Mouse (Mus musculus) adrenal gland, adult (tissue): Measurements from ENCODE around the gene Tjp1.

Experiments
- DNase-seq, 2 experiments: peaks; one replicate each; pipeline ENCODE4 v3.0.0; 2022 to 2023; ENCODE audit warnings: low spot score in 1 of 2; ENCODE audit not compliant: inconsistent age in 2 of 2

The Tjp1 gene

GRCm38 (mm10) chr7:65436921-65437320 lies 90.7 kb downstream of the Tjp1 start:
- no peak for DNase-seq

GRCm38 (mm10) chr7:65431018-65431695 lies 96.4 kb downstream of the Tjp1 start:
- no peak for DNase-seq

- no peak for DNase-seq
Observed at GRCm38 (mm10) chr7:65430401-65430800, 97.2 kb downstream of the Tjp1 start.

GRCm38 (mm10) chr7:65424519-65424918 lies 103.1 kb downstream of the Tjp1 start:
- DNase-seq: peak in 1 of 2 experiments; percentile 21

GRCm38 (mm10) chr7:65422456-65422855 lies 105.1 kb downstream of the Tjp1 start:
- no peak for DNase-seq

GRCm38 (mm10) chr7:65421451-65421850 lies 106.1 kb downstream of the Tjp1 start:
- DNase-seq: peak; percentile 46 to 65

GRCm38 (mm10) chr7:65419926-65420325 lies 107.7 kb downstream of the Tjp1 start:
- DNase-seq: no peak

GRCm38 (mm10) chr7:65419012-65419411 lies 108.6 kb downstream of the Tjp1 start:
- peak in 1 of 2 experiments; percentile 39 for DNase-seq

GRCm38 (mm10) chr7:65418366-65418911 lies 109.1 kb downstream of the Tjp1 start:
- DNase-seq: peak in 1 of 2 experiments; percentile 59

- peak; percentile 58 to 85 for DNase-seq
Observed at GRCm38 (mm10) chr7:65417231-65418100, 110.1 kb downstream of the Tjp1 start.

- DNase-seq: peak in 1 of 2 experiments; percentile 25
Observed at GRCm38 (mm10) chr7:65416506-65416905, 111.1 kb downstream of the Tjp1 start.

- peak in 1 of 2 experiments; percentile 25 for DNase-seq
Observed at GRCm38 (mm10) chr7:65413946-65414945, 113.3 kb downstream of the Tjp1 start.

- DNase-seq: peak in 1 of 2 experiments; percentile 37
Observed at GRCm38 (mm10) chr7:65410668-65411067, 116.9 kb downstream of the Tjp1 start.

- DNase-seq: no peak
Observed at GRCm38 (mm10) chr7:65406427-65406826, 121.2 kb downstream of the Tjp1 start.

- DNase-seq: no peak
Observed at GRCm38 (mm10) chr7:65402516-65402915, 125.1 kb downstream of the Tjp1 start.

- DNase-seq: no peak
Observed at GRCm38 (mm10) chr7:65401622-65402021, 126.0 kb downstream of the Tjp1 start.

GRCm38 (mm10) chr7:65395891-65396290 lies 131.7 kb downstream of the Tjp1 start:
- no peak for DNase-seq

- no peak for DNase-seq
Observed at GRCm38 (mm10) chr7:65395166-65395565, 132.4 kb downstream of the Tjp1 start.

GRCm38 (mm10) chr7:65394672-65395071 lies 132.9 kb downstream of the Tjp1 start:
- DNase-seq: no peak

- peak in 1 of 2 experiments; percentile 50 for DNase-seq
Observed at GRCm38 (mm10) chr7:65393704-65394452, 133.7 kb downstream of the Tjp1 start.
